Comparison of ENCODE assay signal across 16 mouse cellular contexts in the genomic region with DNA sequence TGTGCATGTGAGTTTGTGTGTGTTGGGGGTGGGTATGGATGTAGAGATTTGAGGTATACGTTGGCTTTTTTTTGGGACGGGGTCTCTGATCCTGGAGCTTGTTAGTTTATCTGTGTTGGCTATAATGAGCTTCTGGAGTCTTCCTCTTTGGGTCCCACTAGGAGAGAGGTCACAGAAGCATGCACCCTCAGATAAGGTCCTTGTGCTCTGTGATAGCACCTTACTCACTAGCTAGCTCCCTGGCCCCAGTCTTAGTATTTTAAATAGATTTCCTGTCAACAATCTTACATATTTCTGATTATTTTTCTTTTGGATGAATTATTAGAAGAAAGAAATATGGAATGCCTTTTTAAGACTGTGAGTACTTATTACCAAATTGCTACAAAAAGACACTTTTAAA.
"Had no signal": no experiment of that assay in that cellular context is flagged by ENCODE, and none has a peak within 500 bp of the region (broad histone marks: within the 10 kb centered on the region; RNA-seq: fewer than 3 reads in every experiment).

No protein-coding gene starts in this region.

- H3K4me2 ChIP-seq: limb, embryonic 12.5 days; limb, embryonic 15.5 days; midbrain, embryonic 13.5 days had no signal

- H3K27ac ChIP-seq: limb, embryonic 12.5 days; limb, embryonic 15.5 days; midbrain, embryonic 10.5 days; midbrain, embryonic 13.5 days; stomach, postnatal 0 days had no signal

- DNase-seq: kidney, adult 18-20 months; kidney, adult 9 months; kidney, postnatal 14 days; kidney, postnatal 4 days; left cerebral cortex, postnatal 4 days; lung, adult 2 months; lung, postnatal 14 days; lung, postnatal 4 days; thymus, adult 2 months; thymus, postnatal 14 days had no signal

- H3K9me3 ChIP-seq: limb, embryonic 12.5 days; limb, embryonic 15.5 days; midbrain, embryonic 10.5 days; midbrain, embryonic 13.5 days had no signal

- H3K4me3 ChIP-seq: limb, embryonic 12.5 days; limb, embryonic 15.5 days; midbrain, embryonic 10.5 days; midbrain, embryonic 13.5 days had no signal

- H3K4me1 ChIP-seq: limb, embryonic 12.5 days; limb, embryonic 15.5 days; midbrain, embryonic 13.5 days had no signal

- ATAC-seq: intestine, embryonic 16.5 days; midbrain, embryonic 13.5 days had no signal

- H3K9ac ChIP-seq: limb, embryonic 12.5 days; limb, embryonic 15.5 days; midbrain, embryonic 13.5 days had no signal

- H3K27me3 ChIP-seq: limb, embryonic 12.5 days; limb, embryonic 15.5 days; midbrain, embryonic 13.5 days had no signal
